Mouse (Mus musculus) bone marrow, adult 2 months (tissue): ENCODE measurements around the gene Vav3.

Experiments used
- CTCF ChIP-seq: fragments of 200-500 bp; IDR thresholded peaks from 2 replicates; pipeline ENCODE4 v1.5.1; 2011; ENCODE audit warnings: low read length, control low read depth; ENCODE audit not compliant: control insufficient read depth, insufficient read depth
- POLR2A ChIP-seq: fragments of 200-500 bp; IDR thresholded peaks from 2 replicates; pipeline ENCODE4 v1.6.1; 2011; ENCODE audit warnings: low read depth, mild to moderate bottlenecking, control low read depth, low read length, borderline replicate concordance; ENCODE audit not compliant: control insufficient read depth

GRCm38 (mm10) chr3:109368383-109369289, 28.2 kb downstream of the Vav3 start:
- TF ChIP-seq POLR2A (no peak), CTCF (no peak)
